Mouse (Mus musculus) heart, postnatal 0 days (tissue): Measurements from ENCODE around the gene Gm5105.

ENCODE experiments used
- CTCF ChIP-seq: IDR thresholded peaks from 2 replicates; pipeline ENCODE4 v1.5.1; 2016; ENCODE audit warnings: antibody characterized with exemption, control low read depth, low read depth
- EP300 ChIP-seq: IDR thresholded peaks from 2 replicates; pipeline ENCODE4 v1.6.1; 2016; ENCODE audit warnings: antibody characterized with exemption, low read depth

GRCm38 (mm10) chr3:138106887-138107286 is 39.7 kb upstream of the Gm5105 start:
- TF ChIP-seq CTCF (no peak), EP300 (no peak)
